Mouse (Mus musculus) CH12.LX (cell line): ENCODE data around the gene Zcchc24.

Source experiments
- CHD1 ChIP-seq: IDR thresholded peaks from 2 replicates; pipeline ENCODE4 v1.6.1; 2012; ENCODE audit warnings: low read depth, low read length, improper control_type of control experiment, inconsistent platforms
- CTCF ChIP-seq, 2 experiments: IDR thresholded peaks in 1 of 2; conservative IDR thresholded peaks in 1 of 2; 2 replicates each; pipeline ENCODE4 v1.5.1; 2011 to 2012; ENCODE audit warnings: low read depth in 2 of 2, low read length in 2 of 2, improper control_type of control experiment in 1 of 2, inconsistent platforms in 1 of 2, mild to moderate bottlenecking in 1 of 2, moderate library complexity in 1 of 2
- EP300 ChIP-seq: IDR thresholded peaks from 2 replicates; pipeline ENCODE4 v1.6.1; 2011; ENCODE audit warnings: low read length, improper control_type of control experiment
- NRF1 ChIP-seq: IDR thresholded peaks from 2 replicates; pipeline ENCODE4 v1.6.1; 2014; ENCODE audit warnings: low read depth, mild to moderate bottlenecking, inconsistent platforms, low read length, improper control_type of control experiment, moderate library complexity
- POLR2A ChIP-seq: IDR thresholded peaks from 2 replicates; pipeline ENCODE4 v1.6.1; 2011; ENCODE audit warnings: low read depth, mild to moderate bottlenecking, improper control_type of control experiment, low read length
- SMC3 ChIP-seq: IDR thresholded peaks from 2 replicates; pipeline ENCODE4 v1.6.1; 2011; ENCODE audit warnings: low read depth, low read length, improper control_type of control experiment
- TCF12 ChIP-seq: IDR thresholded peaks from 2 replicates; pipeline ENCODE4 v1.6.1; 2014; ENCODE audit warnings: low read depth, mild to moderate bottlenecking, inconsistent platforms, low read length, improper control_type of control experiment
- UBTF ChIP-seq: IDR thresholded peaks from 2 replicates; pipeline ENCODE4 v1.6.1; 2012; ENCODE audit warnings: low read depth, mild to moderate bottlenecking, inconsistent platforms, low read length, improper control_type of control experiment, moderate library complexity
- USF1 ChIP-seq: IDR thresholded peaks from 2 replicates; pipeline ENCODE4 v1.6.1; 2014; ENCODE audit warnings: low read depth, mild to moderate bottlenecking, inconsistent platforms, low read length, improper control_type of control experiment
- ZC3H11A ChIP-seq: IDR thresholded peaks from 2 replicates; pipeline ENCODE4 v1.6.1; 2012; ENCODE audit warnings: low read depth, mild to moderate bottlenecking, inconsistent platforms, low read length, improper control_type of control experiment

GRCm38 (mm10) chr14:25759981-25760537, 8.8 kb downstream of the Zcchc24 start:
- TF ChIP-seq CTCF (conservative IDR thresholded peaks at IDR 0.05 in 1 of 2, IDR thresholded peaks at IDR 0.05 in 1 of 2; ENCODE audit: low read depth in 2 of 2, low read length in 2 of 2) (no peak), ZC3H11A (no peak), TCF12 (no peak), EP300 (no peak), USF1 (no peak), UBTF (no peak), NRF1 (no peak), POLR2A (no peak), SMC3 (no peak), CHD1 (no peak)
